Mouse (Mus musculus): Measurements from ENCODE around the gene Cnnm2.

- TF ChIP-seq POLR2A (IDR thresholded peaks at IDR 0.05; ENCODE audit: extremely low read depth, insufficient read depth, low read length) (no peak), CTCF (IDR thresholded peaks at IDR 0.05; ENCODE audit: extremely low read depth, insufficient read depth, low read length) (no peak)
Observed at GRCm38 (mm10) chr19:46904907-46905306, 143.5 kb downstream of the Cnnm2 start.

Measured in cortical plate, adult 2 months (tissue).